Mouse (Mus musculus) bone marrow macrophage, adult 2 months (primary cell): ENCODE measurements at regions not wholly inside any gene's neighbourhood (a gene's known extent, or its start where the extent isn't known, plus 50 kb on each side); places are given as distances from the start of the nearest gene placed in this dataset.

Experiments used
- CTCF ChIP-seq: IDR thresholded peaks from 2 replicates; pipeline ENCODE4 v1.5.1; 2012; ENCODE audit warnings: low read depth, mild to moderate bottlenecking, low read length, moderate library complexity
- POLR2A ChIP-seq: IDR thresholded peaks from 2 replicates; pipeline ENCODE4 v1.6.1; 2012; ENCODE audit warnings: mild to moderate bottlenecking, low read depth, low read length, borderline replicate concordance

- TF ChIP-seq POLR2A = no peak
- TF ChIP-seq CTCF = no peak
Observed at GRCm38 (mm10) chr16:29842071-29842470, 222.1 kb upstream of the Hes1 start.
